Mouse (Mus musculus) heart, postnatal 0 days (tissue): Measurements from ENCODE around the gene Gper1.

Experiments
- CTCF ChIP-seq: IDR thresholded peaks from 2 replicates; pipeline ENCODE4 v1.5.1; 2016; ENCODE audit warnings: antibody characterized with exemption, control low read depth, low read depth
- EP300 ChIP-seq: IDR thresholded peaks from 2 replicates; pipeline ENCODE4 v1.6.1; 2016; ENCODE audit warnings: antibody characterized with exemption, low read depth

- TF ChIP-seq EP300 (no peak), CTCF (no peak)
Observed at GRCm38 (mm10) chr5:139433842-139434568, 11.1 kb downstream of the Gper1 start.
